30 mouse cellular contexts compared by ENCODE assay signal in the genomic region with DNA sequence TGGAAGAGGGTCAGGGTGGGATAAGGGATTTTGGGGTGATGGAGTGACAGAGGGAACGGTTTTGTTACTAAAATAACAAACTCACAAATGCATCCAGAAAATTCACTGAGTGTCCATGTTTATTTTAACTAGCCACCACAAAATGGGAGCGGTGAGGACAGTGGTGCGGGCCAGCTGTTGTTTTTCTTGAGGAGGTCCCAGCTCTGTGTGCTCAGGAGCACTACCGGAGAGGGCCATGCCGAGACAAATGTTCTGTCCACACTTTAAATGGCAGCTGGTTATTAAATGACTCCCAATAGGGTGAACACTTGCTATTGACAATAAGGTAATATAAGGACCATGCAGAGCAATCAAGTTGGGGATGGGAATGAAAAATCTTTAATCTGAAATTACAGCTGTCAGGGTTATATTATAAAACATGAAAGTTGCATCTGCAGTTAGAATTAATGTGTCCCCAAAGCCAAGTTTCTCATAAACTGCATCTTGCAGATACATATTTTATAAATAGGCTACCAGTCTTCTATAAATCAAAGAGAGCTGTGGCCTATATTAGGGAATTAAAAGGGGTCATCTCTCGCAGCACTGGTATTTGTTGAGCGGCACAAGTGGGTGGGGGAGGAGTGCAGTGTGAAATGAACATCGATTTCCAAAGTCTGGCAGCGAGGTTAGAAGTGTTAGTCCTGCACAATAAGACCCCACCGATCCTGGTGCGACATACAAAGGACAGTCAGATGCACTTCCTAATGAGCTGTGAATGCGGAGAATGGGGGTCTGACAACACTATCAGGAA.
DNase-seq lines count a peak whose midpoint lies in the region; ATAC-seq and TF ChIP-seq lines count a peak whose summit lies in the region.
"Had no signal": no experiment of that assay in that cellular context is flagged by ENCODE, and none has a peak within 500 bp of the region (broad histone marks: within the 10 kb centered on the region; RNA-seq: fewer than 3 reads in every experiment).

No protein-coding gene starts in this region.

- no peak overlapping the region for H3K4me2 ChIP-seq in forebrain, embryonic 14.5 days (ENCODE audit: low read length)
- H3K4me2 ChIP-seq in forebrain, postnatal 0 days (ENCODE audit: low read depth): no peak overlapping the region
- H3K4me2 ChIP-seq in myocyte (ENCODE audit: low read depth): no peak overlapping the region
- H3K4me2 ChIP-seq: heart, embryonic 13.5 days; hindbrain, embryonic 15.5 days; limb, embryonic 12.5 days; liver, embryonic 11.5 days; midbrain, embryonic 13.5 days had no signal

- no peak overlapping the region for H3K27ac ChIP-seq in forebrain, embryonic 14.5 days (ENCODE audit: low read depth, low read length)
- no peak overlapping the region for H3K27ac ChIP-seq in forebrain, postnatal 0 days (ENCODE audit: low read depth, low read length)
- H3K27ac ChIP-seq: heart, adult 2 months; heart, embryonic 13.5 days; hindbrain, embryonic 15.5 days; layer of hippocampus, adult 2 months; limb, embryonic 12.5 days; midbrain, embryonic 13.5 days had no signal

- TF ChIP-seq CTCF in forebrain, postnatal 0 days (IDR thresholded peaks at IDR 0.05; ENCODE audit: low read depth): no peak

- H3ac ChIP-seq in myocyte (ENCODE audit: control insufficient read depth, insufficient read length): no peak overlapping the region

- H3K9ac ChIP-seq in forebrain, embryonic 14.5 days (ENCODE audit: low read length): no peak overlapping the region
- H3K9ac ChIP-seq in forebrain, postnatal 0 days: no peak overlapping the region
- H3K9ac ChIP-seq: heart, embryonic 13.5 days; hindbrain, embryonic 15.5 days; limb, embryonic 12.5 days; liver, postnatal 0 days; midbrain, embryonic 13.5 days had no signal

- no peaks in the 10 kb centered on the region for H3K9me3 ChIP-seq in forebrain, embryonic 14.5 days (replicated peaks; ENCODE audit: control insufficient read depth, low read length)
- H3K9me3 ChIP-seq in forebrain, postnatal 0 days (ENCODE audit: low read length): no peaks in the 10 kb centered on the region
- H3K9me3 ChIP-seq: heart, embryonic 13.5 days; hindbrain, embryonic 15.5 days; limb, embryonic 12.5 days; midbrain, embryonic 13.5 days had no signal

- no peak overlapping the region for H3K4me3 ChIP-seq in forebrain, embryonic 14.5 days (ENCODE audit: low read depth, low read length)
- no peak overlapping the region for H3K4me3 ChIP-seq in forebrain, postnatal 0 days (ENCODE audit: low read depth, low read length)
- H3K4me3 ChIP-seq in myocyte: no peak overlapping the region
- H3K4me3 ChIP-seq: heart, adult 2 months; heart, embryonic 13.5 days; hindbrain, embryonic 15.5 days; layer of hippocampus, adult 2 months; limb, embryonic 12.5 days; midbrain, embryonic 13.5 days had no signal

- DNase-seq in forebrain, embryonic 14.5 days (ENCODE audit: low spot score): peak; percentile 3
- DNase-seq in forebrain, postnatal 0 days: no peak
- peak; percentile 1 to 2 for DNase-seq in kidney, postnatal 4 days
- no peak for DNase-seq in kidney, postnatal 25 days
- DNase-seq in retina, postnatal 1 day: peak; percentile 42
- no peak for DNase-seq in layer of hippocampus, adult 18-20 months (ENCODE audit: low spot score in 2 of 2)
- DNase-seq: adrenal gland, postnatal 36 days; cerebellum, adult 11-12 months; cerebellum, postnatal 10 days; gastrocnemius, postnatal 36 days; heart, adult 2 months; heart, postnatal 14 days; kidney, adult 8-10 months; layer of hippocampus, postnatal 36 days; liver, postnatal 0 days; right cerebral cortex, adult 18-20 months; thymus, adult 18-20 months; thymus, postnatal 36 days had no signal

- H3K27me3 ChIP-seq in forebrain, embryonic 14.5 days (replicated peaks; ENCODE audit: control insufficient read depth, insufficient read depth, low read length): no peaks in the 10 kb centered on the region
- H3K27me3 ChIP-seq in forebrain, postnatal 0 days (ENCODE audit: insufficient read depth, low read length): no peaks in the 10 kb centered on the region
- H3K27me3 ChIP-seq in myocyte (ENCODE audit: control insufficient read depth, insufficient read depth, insufficient read length): no peaks in the 10 kb centered on the region
- H3K27me3 ChIP-seq: CH12.LX; heart, embryonic 13.5 days; hindbrain, embryonic 15.5 days; limb, embryonic 12.5 days; midbrain, embryonic 13.5 days; Patski had no signal

- H3K36me3 ChIP-seq in forebrain, embryonic 14.5 days (ENCODE audit: control insufficient read depth, insufficient read depth, low read length): no peaks in the 10 kb centered on the region
- no peaks in the 10 kb centered on the region for H3K36me3 ChIP-seq in forebrain, postnatal 0 days (ENCODE audit: insufficient read depth)
- H3K36me3 ChIP-seq in myocyte (ENCODE audit: control insufficient read depth, insufficient read depth): no peaks in the 10 kb centered on the region
- H3K36me3 ChIP-seq: G1E; heart, embryonic 13.5 days; hindbrain, embryonic 15.5 days; limb, embryonic 12.5 days; midbrain, embryonic 13.5 days had no signal

- TF ChIP-seq POLR2A in myocyte (IDR thresholded peaks at IDR 0.05; ENCODE audit: insufficient read length, low read depth): no peak

- no peaks in the 10 kb centered on the region for H3K4me1 ChIP-seq in forebrain, embryonic 14.5 days (ENCODE audit: control insufficient read depth, insufficient read depth, low read length)
- H3K4me1 ChIP-seq in forebrain, postnatal 0 days (ENCODE audit: insufficient read depth): no peaks in the 10 kb centered on the region
- H3K4me1 ChIP-seq: heart, embryonic 13.5 days; limb, embryonic 12.5 days; midbrain, embryonic 13.5 days had no signal

- ATAC-seq in forebrain, embryonic 14.5 days: no peak
- ATAC-seq in forebrain, postnatal 0 days: no peak
- no peak for ATAC-seq in cerebellum, adult (ENCODE audit: insufficient number of reproducible peaks, low FRiP score, low TSS enrichment)
- ATAC-seq: liver, postnatal 0 days; lung, postnatal 0 days; midbrain, embryonic 13.5 days; Patski had no signal

- no peaks in the 10 kb centered on the region for H3K79me2 ChIP-seq in myocyte (ENCODE audit: control insufficient read depth, insufficient read depth)

- 51% methylated on average over 12 of the region's 12 CpGs for WGBS in forebrain, embryonic 14.5 days
- 52% methylated on average over 12 of the region's 12 CpGs for WGBS in forebrain, postnatal 0 days

TF ChIP-seq in myocyte, 11 proteins besides CTCF, POLR2A, EP300 and RAD21:
- TF ChIP-seq TCF3 (IDR thresholded peaks at IDR 0.05; ENCODE audit: insufficient read length, low read depth): no peak
- peak in 2 of 3 experiments; percentile 55 to 68 for TF ChIP-seq MYOD1 (IDR thresholded peaks at IDR 0.05; ENCODE audit: control insufficient read depth in 1 of 3, insufficient read length in 2 of 3, low read depth in 2 of 3)
- no peak for TF ChIP-seq REST (IDR thresholded peaks at IDR 0.05; ENCODE audit: insufficient read depth, insufficient read length)
- TF ChIP-seq CEBPB (IDR thresholded peaks at IDR 0.05; ENCODE audit: insufficient read depth, poor library complexity, severe bottlenecking): no peak
- no peak for TF ChIP-seq E2F4 (IDR thresholded peaks at IDR 0.05; ENCODE audit: insufficient read depth)
- TF ChIP-seq POLR2AphosphoS2 (IDR thresholded peaks at IDR 0.05; ENCODE audit: insufficient read length, low read depth): no peak
- TF ChIP-seq TCF12 (IDR thresholded peaks at IDR 0.05; ENCODE audit: insufficient read depth, poor library complexity, severe bottlenecking): peak; percentile 63
- no peak for TF ChIP-seq MAX (IDR thresholded peaks at IDR 0.05; ENCODE audit: low read depth)
- TF ChIP-seq MYOG (IDR thresholded peaks at IDR 0.05; ENCODE audit: control insufficient read depth in 1 of 3, insufficient read depth in 1 of 3, insufficient read length in 2 of 3, low read depth in 2 of 3): peak in 2 of 3 experiments; percentile 71 to 76
- TF ChIP-seq USF1 (IDR thresholded peaks at IDR 0.05; ENCODE audit: low read depth): no peak
- no peak for TF ChIP-seq SRF (IDR thresholded peaks at IDR 0.05; ENCODE audit: control insufficient read depth, insufficient read length, low read depth)

Comparison
In these comparisons a context has a peak if more than half of its experiments do, and no peak if none do; other contexts are left out.
1. DNase-seq: peak in forebrain, embryonic 14.5 days (single experiment), kidney, postnatal 4 days (2 of 2) and retina, postnatal 1 day (single experiment); none in forebrain, postnatal 0 days (single experiment), kidney, postnatal 25 days (0 of 2) and layer of hippocampus, adult 18-20 months (0 of 2).